Mouse (Mus musculus): ENCODE results near the gene Klk1b8.
"Not testable (repeated sequence)": the region's sequence is repeated elsewhere in the genome, so short reads cannot be mapped to it uniquely, and the experiment has no call there.

GRCm38 (mm10) chr7:43995577-43995976 lies 45.1 kb downstream of the Klk1b8 start, which contains the start of gene Klk1b11:
- not testable (repeated sequence) for TF ChIP-seq CTCF, POLR2A (IDR thresholded peaks at IDR 0.05; ENCODE audit: extremely low read depth, insufficient read depth, low read length)
